Mouse (Mus musculus): ENCODE measurements around the gene Serpina16. TPM values are rescaled to one million over a fixed set of nuclear protein-coding genes. Genes with fewer than 3 reads are reported as not detected.

Gene Serpina16
- polyA plus RNA-seq, 1 experiment from 2014 or later = not detected

GRCm38 (mm10) chr12:103655123-103656044, 20.6 kb downstream of the Serpina16 start:
- no peaks in the 10 kb centered on the region for H3K9me3 ChIP-seq (replicated peaks; ENCODE audit: control insufficient read depth, low read length)
- no peaks in the 10 kb centered on the region for H3K4me1 ChIP-seq (ENCODE audit: control insufficient read depth, insufficient read depth, low read length)
- no peaks in the 10 kb centered on the region for H3K27me3 ChIP-seq (ENCODE audit: control insufficient read depth, insufficient read depth, low read length)
- no peak overlapping the region for H3K4me3 ChIP-seq (ENCODE audit: low read depth, low read length)
- no peak for ATAC-seq (replicated peaks; ENCODE audit: insufficient number of reproducible peaks, low FRiP score, low TSS enrichment)
- WGBS (ENCODE audit: insufficient replicate concordance) = 74% methylated on average over 7 of the region's 7 CpGs
- no peaks in the 10 kb centered on the region for H3K36me3 ChIP-seq (ENCODE audit: control insufficient read depth, insufficient read depth, low read length)
- H3K27ac ChIP-seq (ENCODE audit: low read depth, low read length) = no peak overlapping the region
- H3K4me2 ChIP-seq = no peak overlapping the region
- H3K9ac ChIP-seq (ENCODE audit: low read depth, low read length) = no peak overlapping the region

DNA sequence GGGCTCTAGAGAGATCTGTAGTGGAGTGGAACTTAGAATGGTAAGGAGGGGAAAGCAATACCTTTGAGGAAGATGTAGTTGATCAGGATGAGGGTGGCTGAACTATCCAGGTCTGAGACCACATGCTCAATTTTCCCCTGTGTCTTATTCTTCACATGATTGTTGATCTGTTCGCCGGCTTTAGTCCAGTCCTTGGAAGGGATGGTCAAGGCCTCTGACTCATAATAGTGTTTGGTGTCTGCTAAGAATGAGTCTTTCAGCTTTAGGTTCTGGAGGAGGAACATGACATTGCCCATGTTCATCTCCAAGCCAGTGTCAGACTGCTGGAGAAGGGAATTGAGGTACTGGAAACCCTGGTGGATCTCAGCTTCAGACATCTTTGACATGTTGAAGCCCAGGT, 22.1 kb downstream of the Serpina16 start:
- no peak overlapping the region for H3K27ac ChIP-seq (ENCODE audit: low read depth, low read length)
- H3K4me3 ChIP-seq (ENCODE audit: low read depth, low read length) = no peak overlapping the region
- WGBS (ENCODE audit: insufficient replicate concordance) = 96% methylated on average over 2 of the region's 2 CpGs
- H3K4me1 ChIP-seq (ENCODE audit: control insufficient read depth, insufficient read depth, low read length) = no peaks in the 10 kb centered on the region
- H3K4me2 ChIP-seq = no peak overlapping the region
- ATAC-seq (replicated peaks; ENCODE audit: insufficient number of reproducible peaks, low FRiP score, low TSS enrichment) = no peak
- no peaks in the 10 kb centered on the region for H3K36me3 ChIP-seq (ENCODE audit: control insufficient read depth, insufficient read depth, low read length)
- no peak overlapping the region for H3K9ac ChIP-seq (ENCODE audit: low read depth, low read length)
- no peaks in the 10 kb centered on the region for H3K27me3 ChIP-seq (ENCODE audit: control insufficient read depth, insufficient read depth, low read length)
- no peaks in the 10 kb centered on the region for H3K9me3 ChIP-seq (replicated peaks; ENCODE audit: control insufficient read depth, low read length)

DNA sequence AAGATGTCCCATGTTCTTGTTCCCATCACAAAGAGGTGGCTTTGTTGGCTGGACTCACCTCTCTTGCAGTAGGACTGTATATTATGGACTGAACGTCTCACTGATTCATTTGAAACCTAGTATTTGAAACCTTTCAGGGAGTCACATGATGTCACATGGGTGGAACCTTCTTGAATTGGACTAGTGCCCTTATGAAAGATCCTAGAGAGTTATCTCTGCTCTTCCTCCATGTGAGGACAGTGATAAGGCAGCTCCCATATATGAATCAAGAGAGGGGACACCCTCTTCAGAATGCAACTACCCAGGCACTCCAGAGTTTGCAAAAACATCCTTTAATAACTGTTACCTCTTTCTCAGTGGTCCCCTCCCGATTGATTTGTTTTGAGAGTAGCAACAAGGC, 29.6 kb downstream of the Serpina16 start:
- Histone ChIP-seq H3K9ac (ENCODE audit: low read depth, low read length) (no peak overlapping the region), H3K27me3 (ENCODE audit: control insufficient read depth, insufficient read depth, low read length) (no peaks in the 10 kb centered on the region), H3K36me3 (ENCODE audit: control insufficient read depth, insufficient read depth, low read length) (no peaks in the 10 kb centered on the region), H3K4me3 (ENCODE audit: low read depth, low read length) (no peak overlapping the region), H3K27ac (ENCODE audit: low read depth, low read length) (no peak overlapping the region), H3K4me1 (ENCODE audit: control insufficient read depth, insufficient read depth, low read length) (no peaks in the 10 kb centered on the region), H3K4me2 (no peak overlapping the region), H3K9me3 (replicated peaks; ENCODE audit: control insufficient read depth, low read length) (no peaks in the 10 kb centered on the region)
- ATAC-seq (replicated peaks; ENCODE audit: insufficient number of reproducible peaks, low FRiP score, low TSS enrichment) = no peak
- WGBS (ENCODE audit: insufficient replicate concordance) = 71% methylated on average over 2 of the region's 2 CpGs

- no peak overlapping the region for H3K4me3 ChIP-seq (ENCODE audit: low read depth, low read length)
- H3K9me3 ChIP-seq (replicated peaks; ENCODE audit: control insufficient read depth, low read length) = no peaks in the 10 kb centered on the region
- no peaks in the 10 kb centered on the region for H3K27me3 ChIP-seq (ENCODE audit: control insufficient read depth, insufficient read depth, low read length)
- no peaks in the 10 kb centered on the region for H3K36me3 ChIP-seq (ENCODE audit: control insufficient read depth, insufficient read depth, low read length)
- WGBS (ENCODE audit: insufficient replicate concordance) = 33% methylated on average over 5 of the region's 5 CpGs
- no peak overlapping the region for H3K9ac ChIP-seq (ENCODE audit: low read depth, low read length)
- no peak overlapping the region for H3K27ac ChIP-seq (ENCODE audit: low read depth, low read length)
- no peak for ATAC-seq (replicated peaks; ENCODE audit: insufficient number of reproducible peaks, low FRiP score, low TSS enrichment)
- H3K4me2 ChIP-seq = no peak overlapping the region
- H3K4me1 ChIP-seq (ENCODE audit: control insufficient read depth, insufficient read depth, low read length) = no peaks in the 10 kb centered on the region
Observed at GRCm38 (mm10) chr12:103644601-103645000, 31.3 kb downstream of the Serpina16 start.

- H3K27ac ChIP-seq (ENCODE audit: low read depth, low read length) = no peak overlapping the region
- H3K27me3 ChIP-seq (ENCODE audit: control insufficient read depth, insufficient read depth, low read length) = no peaks in the 10 kb centered on the region
- H3K36me3 ChIP-seq (ENCODE audit: control insufficient read depth, insufficient read depth, low read length) = no peaks in the 10 kb centered on the region
- H3K4me2 ChIP-seq = no peak overlapping the region
- H3K9me3 ChIP-seq (replicated peaks; ENCODE audit: control insufficient read depth, low read length) = no peaks in the 10 kb centered on the region
- H3K9ac ChIP-seq (ENCODE audit: low read depth, low read length) = no peak overlapping the region
- H3K4me3 ChIP-seq (ENCODE audit: low read depth, low read length) = no peak overlapping the region
- 84% methylated on average over 3 of the region's 3 CpGs for WGBS (ENCODE audit: insufficient replicate concordance)
- no peak for ATAC-seq (replicated peaks; ENCODE audit: insufficient number of reproducible peaks, low FRiP score, low TSS enrichment)
- no peaks in the 10 kb centered on the region for H3K4me1 ChIP-seq (ENCODE audit: control insufficient read depth, insufficient read depth, low read length)
Observed at GRCm38 (mm10) chr12:103643818-103644217, 32.1 kb downstream of the Serpina16 start.

GRCm38 (mm10) chr12:103643336-103643735, 32.6 kb downstream of the Serpina16 start:
- WGBS (ENCODE audit: insufficient replicate concordance) = 0% methylated on average over 2 of the region's 2 CpGs
- no peak overlapping the region for H3K9ac ChIP-seq (ENCODE audit: low read depth, low read length)
- H3K4me2 ChIP-seq = no peak overlapping the region
- H3K27me3 ChIP-seq (ENCODE audit: control insufficient read depth, insufficient read depth, low read length) = no peaks in the 10 kb centered on the region
- no peak overlapping the region for H3K4me3 ChIP-seq (ENCODE audit: low read depth, low read length)
- no peak overlapping the region for H3K27ac ChIP-seq (ENCODE audit: low read depth, low read length)
- H3K9me3 ChIP-seq (replicated peaks; ENCODE audit: control insufficient read depth, low read length) = no peaks in the 10 kb centered on the region
- H3K36me3 ChIP-seq (ENCODE audit: control insufficient read depth, insufficient read depth, low read length) = no peaks in the 10 kb centered on the region
- ATAC-seq (replicated peaks; ENCODE audit: insufficient number of reproducible peaks, low FRiP score, low TSS enrichment) = no peak
- no peaks in the 10 kb centered on the region for H3K4me1 ChIP-seq (ENCODE audit: control insufficient read depth, insufficient read depth, low read length)

GRCm38 (mm10) chr12:103635846-103636245, 40.1 kb downstream of the Serpina16 start:
- Histone ChIP-seq H3K4me1 (ENCODE audit: control insufficient read depth, insufficient read depth, low read length) (no peaks in the 10 kb centered on the region), H3K27me3 (ENCODE audit: control insufficient read depth, insufficient read depth, low read length) (no peaks in the 10 kb centered on the region), H3K36me3 (ENCODE audit: control insufficient read depth, insufficient read depth, low read length) (no peaks in the 10 kb centered on the region), H3K27ac (ENCODE audit: low read depth, low read length) (no peak overlapping the region), H3K9me3 (replicated peaks; ENCODE audit: control insufficient read depth, low read length) (no peaks in the 10 kb centered on the region), H3K4me2 (no peak overlapping the region), H3K9ac (ENCODE audit: low read depth, low read length) (no peak overlapping the region), H3K4me3 (ENCODE audit: low read depth, low read length) (no peak overlapping the region)
- ATAC-seq (replicated peaks; ENCODE audit: insufficient number of reproducible peaks, low FRiP score, low TSS enrichment) = no peak
- WGBS (ENCODE audit: insufficient replicate concordance) = 81% methylated on average over 2 of the region's 2 CpGs

- Histone ChIP-seq H3K9me3 (replicated peaks; ENCODE audit: control insufficient read depth, low read length) (no peaks in the 10 kb centered on the region), H3K4me2 (no peak overlapping the region), H3K27ac (ENCODE audit: low read depth, low read length) (no peak overlapping the region), H3K36me3 (ENCODE audit: control insufficient read depth, insufficient read depth, low read length) (no peaks in the 10 kb centered on the region), H3K9ac (ENCODE audit: low read depth, low read length) (no peak overlapping the region), H3K4me1 (ENCODE audit: control insufficient read depth, insufficient read depth, low read length) (no peaks in the 10 kb centered on the region), H3K4me3 (ENCODE audit: low read depth, low read length) (no peak overlapping the region), H3K27me3 (ENCODE audit: control insufficient read depth, insufficient read depth, low read length) (no peaks in the 10 kb centered on the region)
- WGBS (ENCODE audit: insufficient replicate concordance) = 77% methylated on average over 2 of the region's 2 CpGs
- ATAC-seq (replicated peaks; ENCODE audit: insufficient number of reproducible peaks, low FRiP score, low TSS enrichment) = no peak
Observed at GRCm38 (mm10) chr12:103634430-103634829, 41.5 kb downstream of the Serpina16 start.

GRCm38 (mm10) chr12:103631203-103631612, 44.7 kb downstream of the Serpina16 start, which contains the start of gene Serpina10:
Gene Serpina10, minus strand, starts transcription at chr12:103631444.
- Histone ChIP-seq H3K27ac (ENCODE audit: low read depth, low read length) (no peak within 1 kb of the TSS), H3K27me3 (ENCODE audit: control insufficient read depth, insufficient read depth, low read length) (no peaks in the 10 kb centered on the region), H3K4me2 (no peak within 1 kb of the TSS), H3K9me3 (replicated peaks; ENCODE audit: control insufficient read depth, low read length) (no peaks in the 10 kb centered on the region), H3K9ac (ENCODE audit: low read depth, low read length) (no peak within 1 kb of the TSS), H3K4me1 (ENCODE audit: control insufficient read depth, insufficient read depth, low read length) (no peaks in the 10 kb centered on the region), H3K36me3 (ENCODE audit: control insufficient read depth, insufficient read depth, low read length) (no peaks in the 10 kb centered on the region), H3K4me3 (ENCODE audit: low read depth, low read length) (no peak within 1 kb of the TSS)
- ATAC-seq (replicated peaks; ENCODE audit: insufficient number of reproducible peaks, low FRiP score, low TSS enrichment) = no peak
- WGBS (ENCODE audit: insufficient replicate concordance) = 58% methylated on average over 3 of the region's 3 CpGs
